Mouse (Mus musculus): ENCODE measurements around the gene Gm20388.
"Not testable (repeated sequence)": the region's sequence is repeated elsewhere in the genome, so short reads cannot be mapped to it uniquely, and the experiment has no call there.

Gene Gm20388

DNA sequence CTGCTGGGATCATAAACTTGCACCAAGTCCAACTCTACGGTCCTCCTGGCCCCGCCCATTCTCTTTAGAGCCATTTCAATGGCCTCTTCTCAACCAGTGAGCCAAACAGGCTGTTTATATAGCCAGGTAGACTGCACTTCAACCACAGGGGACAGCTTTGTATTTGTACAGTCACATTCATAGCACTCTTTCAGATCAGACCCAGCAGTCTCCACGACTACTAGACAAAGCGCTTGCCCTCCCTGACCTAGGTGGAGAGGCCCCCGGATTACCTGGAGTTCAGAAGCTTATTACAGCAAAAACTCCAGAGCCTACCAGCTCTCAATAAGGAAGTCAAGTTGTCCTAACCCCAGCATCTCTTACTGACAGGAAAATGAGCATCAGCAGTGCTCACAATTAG, 4083.0 kb downstream of the Gm20388 start:
- no peak for DNase-seq

DNA sequence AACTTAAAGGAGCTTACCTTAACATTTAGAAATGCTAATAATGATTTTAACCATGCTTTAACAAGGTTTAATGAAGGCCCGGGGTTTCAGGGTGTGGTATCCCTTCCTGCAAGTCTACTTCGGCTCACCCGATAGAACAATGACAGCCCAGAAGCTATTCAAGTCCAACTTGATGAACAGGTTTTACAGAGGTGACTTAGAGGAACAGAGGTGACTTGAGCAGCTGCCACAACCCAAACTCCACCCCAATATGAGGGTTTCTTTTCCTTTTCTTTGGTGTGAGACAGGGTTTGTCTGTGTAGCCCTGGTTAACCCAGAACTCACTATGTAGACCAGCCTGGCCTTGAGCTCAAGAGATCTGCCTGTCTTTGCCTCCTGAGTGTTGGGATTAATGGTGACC, 4083.4 kb downstream of the Gm20388 start:
- no peak for DNase-seq

DNA sequence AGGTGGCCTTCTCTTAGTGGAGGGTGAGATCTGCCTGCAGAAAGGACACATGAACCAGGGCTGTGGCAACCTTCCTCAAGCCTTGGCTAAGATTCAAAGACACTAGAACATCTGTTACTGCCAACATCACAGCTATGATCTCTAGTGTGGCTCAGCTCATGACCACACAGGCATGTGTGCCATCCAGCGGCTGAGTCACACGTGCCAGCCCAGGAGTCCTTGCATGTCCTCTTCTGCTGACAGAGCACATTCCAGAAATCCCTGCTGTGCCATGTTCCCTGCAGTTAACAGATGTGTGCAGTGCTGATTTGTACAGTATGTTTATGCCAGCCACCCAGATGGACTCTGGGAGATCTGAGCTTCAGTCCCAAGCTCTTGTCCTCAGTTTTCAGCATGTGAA, 4088.9 kb downstream of the Gm20388 start:
- no peak for DNase-seq

DNA sequence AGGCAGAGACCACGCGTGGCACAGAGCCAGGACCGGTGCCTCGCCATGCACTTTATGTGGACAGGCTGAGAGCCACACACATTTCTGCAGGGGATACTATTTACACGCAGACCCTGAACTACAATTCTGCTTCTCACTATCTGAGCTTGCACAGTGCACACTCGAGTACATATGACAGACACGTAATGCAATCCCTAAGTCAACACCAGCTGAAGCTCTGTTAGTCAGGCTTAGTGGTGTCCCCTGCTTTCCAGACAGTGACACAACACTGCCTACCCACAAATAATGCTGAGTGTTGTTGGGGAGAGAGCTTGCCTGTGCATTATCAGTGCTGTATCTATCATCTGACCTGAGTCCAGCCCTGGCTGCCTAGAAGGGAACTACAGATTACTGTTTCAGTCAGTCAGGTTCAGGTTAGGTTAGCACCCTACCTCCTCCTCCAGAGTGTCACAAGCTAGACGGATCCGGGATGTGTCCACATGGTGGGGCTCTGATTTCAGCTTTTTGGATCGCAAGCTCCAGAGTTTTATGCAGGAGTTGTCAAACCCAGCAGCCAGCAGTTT, 4092.0 kb downstream of the Gm20388 start:
- no peak for DNase-seq

DNA sequence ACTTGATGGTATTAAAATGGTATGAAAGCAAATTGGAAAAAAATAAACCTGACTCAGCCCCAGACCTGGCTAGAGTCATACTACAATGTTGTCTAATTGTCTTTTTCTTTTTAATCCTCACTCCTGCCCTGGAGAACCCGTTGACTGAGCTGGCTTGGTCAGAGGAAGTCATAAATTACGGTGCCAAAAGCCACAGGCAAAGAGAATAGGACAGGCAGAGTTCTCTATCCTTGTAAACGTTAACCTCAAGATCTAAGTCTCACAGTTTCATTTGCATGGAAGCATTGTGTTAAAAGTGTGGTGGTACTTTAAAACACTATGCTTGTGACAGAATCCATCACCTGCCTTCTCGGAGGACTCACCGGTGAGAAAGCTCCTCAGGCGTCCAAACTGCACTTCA, 4097.2 kb downstream of the Gm20388 start:
- DNase-seq, result no peak

DNA sequence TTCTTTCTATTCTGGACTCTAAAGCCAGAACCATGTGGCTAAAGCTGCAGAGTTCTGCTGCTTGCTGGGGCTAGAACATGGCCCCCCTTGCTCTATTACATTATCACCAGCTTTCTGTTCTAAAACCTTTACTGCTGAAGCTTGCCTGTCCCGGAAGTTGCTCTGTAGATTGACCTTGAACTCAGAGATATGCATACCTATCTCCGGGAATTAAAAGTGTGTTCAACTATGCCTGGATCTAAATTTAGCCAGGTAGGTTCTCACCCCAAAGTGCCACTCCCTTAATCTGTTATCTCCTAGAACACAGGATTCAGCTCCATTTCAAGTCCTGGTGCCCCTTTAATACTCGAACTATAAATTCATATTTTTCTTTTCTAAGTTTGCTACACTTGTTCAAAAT, 4100.9 kb downstream of the Gm20388 start:
- DNase-seq, result no peak

DNA sequence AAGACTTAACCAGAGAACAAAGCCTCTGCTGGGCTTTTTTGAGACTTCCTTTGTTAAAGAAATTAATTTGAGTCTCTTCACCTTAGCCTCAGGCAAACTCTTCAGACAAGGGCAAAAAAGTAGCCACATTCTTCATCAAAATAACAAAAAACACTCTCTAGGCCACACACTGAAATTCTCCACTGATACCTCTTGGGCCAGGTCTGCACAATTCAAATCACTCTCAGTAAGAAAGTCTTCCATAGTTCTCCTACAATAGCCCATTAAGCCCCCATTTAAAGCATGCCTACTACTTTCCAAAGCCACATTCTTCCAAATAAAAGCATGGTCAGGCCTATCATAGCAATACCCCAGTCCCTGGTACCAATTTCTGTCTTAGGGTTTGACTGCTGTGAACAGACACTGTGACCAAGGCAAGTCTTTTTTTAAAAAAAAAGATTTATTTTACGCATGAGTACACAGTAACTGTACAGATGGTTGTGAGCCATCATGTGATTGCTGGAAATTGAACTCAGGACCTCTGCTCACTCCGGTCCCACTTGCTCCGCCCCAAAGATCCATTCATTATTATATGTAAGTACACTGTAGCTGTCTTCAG, 4101.4 kb downstream of the Gm20388 start:
- DNase-seq, result no peak

DNA sequence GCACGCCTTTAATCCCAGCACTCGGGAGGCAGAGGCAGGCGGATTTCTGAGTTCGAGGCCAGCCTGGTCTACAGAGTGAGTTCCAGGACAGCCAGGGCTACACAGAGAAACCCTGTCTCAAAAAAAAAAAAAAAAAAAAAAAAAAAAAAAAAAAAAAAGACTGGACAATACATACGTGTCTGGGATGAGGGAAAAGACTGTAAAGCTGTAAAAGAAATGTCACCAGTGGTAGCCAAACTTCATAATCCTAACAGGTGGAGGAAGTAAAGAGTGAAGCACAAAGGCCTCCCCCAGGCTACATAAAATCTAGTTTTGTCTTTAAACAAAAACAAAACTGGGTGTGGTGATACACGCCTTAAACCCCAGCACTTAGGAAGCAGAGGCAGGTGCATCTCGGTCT, 4103.7 kb downstream of the Gm20388 start:
- not testable (repeated sequence) for DNase-seq

DNA sequence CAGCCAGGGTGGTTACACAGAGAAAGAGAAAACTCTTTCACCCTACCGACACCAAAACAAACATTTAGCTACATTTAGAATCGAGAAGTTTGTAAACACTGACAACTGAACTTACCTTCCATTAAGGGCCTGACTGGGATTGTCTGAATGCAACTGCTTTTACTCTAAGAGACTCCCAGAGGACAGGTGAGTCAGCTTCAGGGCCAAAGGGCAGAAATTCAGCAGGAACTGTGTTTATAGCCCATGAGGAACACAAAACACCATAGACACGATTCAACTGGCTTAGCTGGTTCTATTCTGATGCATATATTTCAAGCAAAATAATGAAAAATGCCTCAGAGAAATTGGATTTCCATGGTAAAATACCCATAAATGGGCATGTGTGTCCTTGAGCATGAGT, 4104.1 kb downstream of the Gm20388 start:
- no peak for DNase-seq

DNA sequence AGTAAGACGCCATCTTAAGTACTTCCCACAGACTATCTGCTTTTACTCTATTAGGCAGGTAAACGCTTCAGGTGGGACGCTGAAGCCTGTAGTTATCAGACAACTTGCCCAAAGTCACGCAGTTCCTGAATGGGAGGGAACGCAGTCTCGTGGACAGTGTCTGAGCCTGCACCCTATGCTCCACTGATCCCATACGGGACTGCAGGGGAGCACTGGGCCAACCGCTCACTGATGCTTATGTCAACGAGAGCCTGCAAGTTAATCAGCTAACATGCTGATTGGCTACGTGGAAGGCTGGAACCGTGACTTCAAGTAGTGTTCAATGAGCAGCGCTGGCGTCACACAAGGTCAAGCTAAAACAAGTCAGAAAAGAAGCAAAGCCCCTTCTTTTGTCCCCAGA, 4109.1 kb downstream of the Gm20388 start:
- peak; percentile 5 to 9 for DNase-seq

DNA sequence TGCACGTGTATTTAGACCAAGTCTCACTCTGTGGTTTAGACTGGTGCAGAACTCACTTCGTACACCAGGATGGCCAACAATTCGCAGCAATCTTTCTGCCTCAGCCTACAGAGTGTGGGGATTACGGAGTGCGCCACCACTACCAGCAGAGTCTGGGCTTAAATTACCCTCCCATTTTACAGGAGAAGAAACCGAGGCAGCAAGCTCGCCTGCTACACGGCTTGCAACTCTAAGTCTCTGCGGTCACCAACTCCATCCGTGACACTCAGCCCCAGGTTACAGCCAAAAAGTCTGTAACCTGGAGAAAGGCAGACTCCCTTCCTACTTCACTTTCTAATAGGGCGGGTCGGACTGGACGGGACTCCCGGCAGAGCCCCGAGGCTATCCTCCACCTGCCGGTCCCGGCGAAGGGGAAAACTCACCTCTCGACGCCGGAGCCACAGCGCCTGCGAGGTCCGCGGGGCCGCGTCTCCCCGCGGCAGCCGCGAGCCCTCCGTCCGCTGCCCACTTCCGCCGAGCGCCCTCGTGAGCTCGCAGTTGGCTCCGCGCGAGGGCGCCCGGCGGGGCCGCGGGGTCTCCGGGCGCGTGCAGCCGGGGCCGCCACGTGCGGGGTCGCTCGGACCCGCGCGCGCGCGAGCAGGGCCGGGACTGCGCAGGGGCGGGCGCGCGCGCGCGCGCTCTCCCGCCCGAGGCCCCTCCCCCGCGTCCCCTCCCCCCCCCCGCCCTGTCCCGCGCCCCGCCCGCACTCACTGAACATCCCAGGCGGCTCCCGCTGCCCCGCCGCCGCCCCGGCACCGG, 4110.0 kb downstream of the Gm20388 start:
- DNase-seq, result peak; percentile 36 to 47

DNA sequence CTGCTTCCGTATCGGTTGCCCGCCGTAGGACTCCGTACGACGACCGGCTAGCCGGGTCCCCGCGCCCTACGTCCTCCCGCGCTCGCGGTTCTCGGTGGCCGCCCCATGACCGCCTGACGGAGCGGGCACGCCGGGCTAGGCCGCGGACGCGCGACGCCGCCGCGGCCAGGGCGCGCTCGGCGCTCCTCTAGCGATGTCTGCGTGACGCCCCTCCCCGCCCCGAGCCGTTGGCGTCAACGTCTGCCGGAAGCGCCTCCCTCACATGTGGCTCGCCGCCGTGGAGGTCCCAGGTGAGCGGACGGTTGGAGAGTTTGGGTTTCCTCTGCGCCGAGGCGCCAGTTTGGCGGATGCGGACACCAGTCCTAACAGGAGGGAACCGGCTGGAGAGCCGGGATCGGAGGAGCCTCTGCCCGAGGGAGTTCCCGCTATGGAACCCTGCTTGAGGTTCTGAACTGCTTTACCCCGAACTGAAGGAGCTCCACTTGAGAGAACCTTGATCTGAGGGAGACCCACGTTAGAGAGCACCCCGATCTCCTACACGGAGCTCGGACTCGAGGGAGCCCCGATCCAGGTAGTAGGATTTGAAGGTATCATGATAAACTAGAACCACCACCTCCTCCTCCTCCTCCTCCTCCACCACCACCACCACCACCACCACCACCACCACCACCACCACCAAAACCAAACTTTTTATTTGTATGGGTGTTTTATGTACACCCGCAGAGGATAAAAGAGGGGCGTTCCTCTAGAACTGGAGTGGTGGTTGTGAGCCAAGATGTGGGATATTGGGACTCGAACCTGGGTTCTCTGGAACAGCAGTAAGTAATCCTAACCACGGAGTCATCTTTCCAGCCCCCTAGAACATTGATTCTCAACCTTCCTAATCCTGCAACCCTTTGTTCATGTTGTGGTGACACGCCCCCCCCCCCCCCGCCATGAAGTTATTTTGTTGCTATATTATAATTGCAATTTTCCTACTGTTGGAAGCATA, 4110.9 kb downstream of the Gm20388 start, which contains the start of the genes Taf5l and Urb2:
Taf5l (minus strand) TSS at position 161 of the 991 bp plus-strand sequence.
Urb2 (plus strand) TSS at position 272 of the 991 bp plus-strand sequence.
- DNase-seq, result peak; percentile 89 to 91

DNA sequence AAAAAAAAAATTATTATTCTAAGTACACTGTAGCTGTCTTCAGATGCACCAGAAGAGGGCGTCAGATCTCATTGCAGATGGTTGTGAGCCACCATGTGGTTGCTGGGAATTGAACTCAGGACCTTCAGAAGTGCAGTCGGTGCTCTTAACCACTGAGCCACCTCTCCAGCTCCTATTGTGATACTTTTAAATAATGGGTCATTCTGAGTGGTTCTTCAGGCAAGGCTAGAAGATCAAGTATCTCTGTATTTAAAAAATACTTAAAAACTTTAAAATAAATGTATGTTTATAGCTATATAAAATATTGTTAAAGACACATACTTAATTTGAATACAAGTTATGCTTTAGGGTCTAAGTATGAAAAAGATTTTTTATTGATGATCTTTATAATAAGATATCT, 4115.6 kb downstream of the Gm20388 start:
- not testable (repeated sequence) for DNase-seq

DNA sequence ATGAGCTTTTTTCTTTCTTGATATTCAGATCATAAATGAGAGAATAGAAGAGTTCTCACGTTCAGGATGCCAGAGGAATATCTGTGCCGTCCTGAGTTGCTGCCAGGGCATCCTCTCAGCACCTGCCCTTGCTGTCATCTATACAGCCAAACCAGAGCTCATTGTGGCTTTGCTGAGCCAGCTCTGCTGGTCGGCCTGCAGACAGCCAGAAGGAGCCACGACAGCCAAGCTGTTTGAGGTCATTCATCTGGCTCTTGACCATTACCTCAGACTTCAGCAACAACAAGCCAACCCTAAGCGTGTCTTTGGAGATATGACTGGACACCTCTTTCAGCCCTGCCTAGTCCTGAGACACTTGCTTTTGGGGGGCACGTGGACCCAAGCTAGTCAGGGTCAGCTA, 4117.2 kb downstream of the Gm20388 start:
- DNase-seq, result no peak

DNA sequence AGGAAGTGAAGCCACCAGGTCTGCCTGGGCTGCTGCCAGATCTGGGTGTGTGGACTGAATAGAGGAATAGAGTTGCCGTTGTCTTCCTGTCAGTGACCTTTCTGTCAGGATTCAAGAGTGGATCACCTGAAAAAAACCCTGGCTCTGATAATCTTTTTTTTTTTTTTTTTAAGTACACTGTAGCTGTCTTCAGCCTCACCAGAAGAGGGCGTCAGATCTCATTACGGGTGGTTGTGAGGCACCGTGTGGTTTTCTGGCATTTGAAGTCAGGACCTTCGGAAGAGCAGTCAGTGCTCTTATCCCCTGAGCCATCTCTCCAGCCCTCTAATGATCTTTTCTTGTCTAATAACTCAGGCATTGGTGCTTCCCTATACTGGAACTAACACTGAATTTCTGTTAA, 4122.8 kb downstream of the Gm20388 start:
- no peak for DNase-seq

DNA sequence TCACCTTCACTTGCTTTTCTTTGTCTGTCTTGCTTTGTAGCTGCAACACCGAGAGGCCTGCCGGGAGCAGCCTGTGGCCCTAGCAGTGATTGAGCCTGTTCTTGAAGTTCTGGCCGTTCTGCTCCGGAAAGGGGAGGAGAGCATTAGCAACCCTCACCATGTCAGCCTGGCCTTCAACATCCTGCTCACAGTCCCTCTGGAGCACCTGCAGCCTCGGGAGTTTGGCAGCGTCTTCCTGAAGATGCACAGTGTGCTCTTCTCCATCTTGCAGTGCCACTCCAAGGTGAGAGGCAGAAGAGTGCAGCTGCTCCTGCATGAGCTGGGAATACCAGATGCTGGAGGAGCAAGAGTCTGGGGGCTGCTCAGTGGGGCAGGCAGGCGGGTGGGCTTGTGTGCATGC, 4127.5 kb downstream of the Gm20388 start:
- DNase-seq, result no peak

DNA sequence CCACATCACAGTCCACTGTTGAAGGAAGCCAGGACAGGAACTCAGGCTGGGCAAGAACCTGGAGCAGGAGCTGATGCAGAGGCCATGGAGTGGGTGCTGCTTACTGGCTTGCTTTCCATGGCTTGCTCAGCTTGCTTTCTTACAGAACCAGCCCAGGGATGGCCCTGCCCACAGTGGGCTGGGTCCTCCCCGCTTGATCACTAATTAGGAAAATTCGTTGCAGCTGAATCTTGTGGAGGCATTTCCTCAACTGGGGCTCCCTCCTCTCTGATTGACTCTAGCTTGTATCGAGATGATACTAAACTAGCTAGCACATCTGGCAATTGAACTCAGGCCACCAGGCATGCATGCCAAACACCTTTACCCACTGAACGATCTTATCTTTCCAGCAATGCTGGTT, 4128.7 kb downstream of the Gm20388 start:
- no peak for DNase-seq

DNA sequence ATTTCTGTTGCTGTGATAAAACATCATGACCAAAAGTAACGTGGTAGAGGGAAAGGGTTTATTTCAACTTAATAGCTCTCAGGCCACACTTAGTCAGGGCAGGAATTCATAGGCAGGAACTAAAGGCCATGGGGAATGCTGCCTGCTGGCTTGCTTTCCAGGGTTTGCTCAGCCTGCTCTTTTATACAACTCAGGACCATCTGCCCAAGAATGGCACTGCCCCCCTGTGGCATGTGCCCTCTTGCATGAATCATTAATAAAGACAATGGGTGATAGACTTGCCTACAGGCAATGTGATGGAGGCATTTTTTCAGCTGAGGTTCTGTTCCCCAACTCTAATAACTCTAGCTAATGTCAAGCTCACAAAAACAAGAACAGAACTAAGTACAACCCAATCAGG, 4131.6 kb downstream of the Gm20388 start:
- no peak for DNase-seq

DNA sequence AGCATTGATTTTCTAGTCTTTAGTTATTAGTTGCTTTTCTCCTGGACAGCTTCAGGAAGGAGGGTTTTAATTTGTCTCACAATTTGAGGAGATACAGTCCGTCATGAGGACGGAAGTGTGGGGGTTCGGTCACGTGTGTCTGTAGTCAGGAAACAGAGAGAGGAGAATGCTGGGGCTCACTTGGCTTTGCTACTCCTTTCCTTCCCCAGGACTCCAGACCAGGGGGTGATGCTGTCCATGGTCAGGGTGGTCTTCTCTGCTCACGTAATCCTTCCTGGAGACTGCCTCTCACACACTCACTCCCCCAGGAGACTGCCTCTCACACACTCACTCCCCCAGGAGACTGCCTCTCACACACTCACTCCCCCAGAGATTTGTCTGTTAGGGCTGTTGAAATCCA, 4133.8 kb downstream of the Gm20388 start:
- DNase-seq, result no peak

DNA sequence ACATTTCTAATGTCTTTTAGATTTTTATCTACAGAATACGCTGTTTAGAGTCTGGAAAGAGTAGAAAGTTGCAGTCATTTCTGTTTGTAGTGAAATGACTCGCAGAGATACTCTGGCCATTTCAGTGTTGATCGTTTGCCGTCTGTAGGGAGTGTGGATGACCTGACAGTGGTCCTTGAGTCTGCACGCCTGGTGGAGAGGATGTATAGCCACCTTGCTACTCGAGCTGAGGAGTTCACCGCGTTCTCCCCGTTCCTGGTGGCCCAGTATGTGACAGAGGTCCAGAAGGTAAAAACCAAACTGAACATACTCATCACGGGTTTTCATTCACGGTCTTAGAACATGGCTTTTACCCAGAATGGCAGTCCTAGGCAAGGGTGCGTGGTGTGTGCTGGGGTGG, 4134.3 kb downstream of the Gm20388 start:
- no peak for DNase-seq

DNA sequence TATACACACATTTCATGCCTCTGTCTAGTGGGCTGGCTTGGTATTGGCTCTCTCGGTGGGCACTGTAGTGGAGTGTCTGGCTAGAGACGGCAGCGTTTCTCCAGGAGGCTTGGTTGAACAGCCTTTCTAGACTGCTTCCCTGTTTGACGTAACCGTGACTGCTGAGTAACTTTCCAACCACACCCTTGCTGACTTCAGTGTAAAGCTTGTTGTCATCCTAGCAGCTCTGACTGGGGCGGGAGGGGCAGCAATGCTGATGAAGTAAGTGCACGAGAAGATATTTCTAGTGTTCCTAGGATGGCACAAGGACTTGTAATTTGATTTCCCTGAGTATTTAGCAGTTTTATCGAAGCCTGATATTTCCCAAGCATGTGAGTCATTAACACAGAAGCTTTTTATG, 4135.2 kb downstream of the Gm20388 start:
- no peak for DNase-seq

DNA sequence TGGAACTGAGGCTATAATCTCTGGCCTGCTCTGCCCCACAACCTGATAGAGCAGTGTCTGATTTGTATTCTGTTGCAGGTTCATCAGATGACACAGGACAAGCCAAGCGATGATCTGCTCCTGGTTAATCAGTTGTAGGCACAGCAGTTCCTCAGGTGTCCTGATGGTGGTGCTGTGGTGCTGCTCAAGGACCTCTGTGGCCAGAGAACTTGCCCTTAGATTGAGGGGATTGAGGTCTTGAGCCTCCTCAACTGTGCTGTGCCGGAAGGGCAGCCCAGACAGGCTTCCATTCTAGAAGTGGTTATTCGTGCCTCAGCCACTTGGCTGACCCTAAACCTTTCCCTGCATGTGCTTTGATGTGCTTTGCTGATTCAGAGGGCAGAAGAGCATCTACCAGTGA, 4141.5 kb downstream of the Gm20388 start:
- peak; percentile 46 to 65 for DNase-seq

DNA sequence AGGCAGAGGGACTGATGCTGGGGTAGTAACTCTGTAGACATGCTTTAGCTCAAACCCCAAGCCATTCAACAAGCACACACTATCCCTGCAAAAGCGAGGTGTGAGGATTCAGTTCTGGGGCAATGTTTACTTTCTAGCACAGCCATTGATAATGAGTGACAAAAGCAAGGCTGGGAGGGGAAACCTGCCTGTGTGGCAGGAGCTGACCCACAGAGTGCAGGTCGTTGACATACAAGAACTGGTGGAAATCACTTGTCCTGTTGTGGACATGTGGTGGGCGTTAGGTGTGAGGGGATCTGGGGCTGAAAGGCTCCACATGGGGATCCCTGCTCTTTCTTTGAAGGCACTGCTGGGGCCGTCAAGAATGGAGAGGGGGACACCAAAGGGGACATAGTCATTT, 4141.9 kb downstream of the Gm20388 start:
- DNase-seq, result no peak
